Mouse (Mus musculus): ENCODE data around the gene Gm45618.
A peak's percentile ranks its signal among the peaks of the same experiment; 100 is the strongest.
"Not testable (repeated sequence)": the region's sequence is repeated elsewhere in the genome, so short reads cannot be mapped to it uniquely, and the experiment has no call there.

The Gm45618 gene

DNA sequence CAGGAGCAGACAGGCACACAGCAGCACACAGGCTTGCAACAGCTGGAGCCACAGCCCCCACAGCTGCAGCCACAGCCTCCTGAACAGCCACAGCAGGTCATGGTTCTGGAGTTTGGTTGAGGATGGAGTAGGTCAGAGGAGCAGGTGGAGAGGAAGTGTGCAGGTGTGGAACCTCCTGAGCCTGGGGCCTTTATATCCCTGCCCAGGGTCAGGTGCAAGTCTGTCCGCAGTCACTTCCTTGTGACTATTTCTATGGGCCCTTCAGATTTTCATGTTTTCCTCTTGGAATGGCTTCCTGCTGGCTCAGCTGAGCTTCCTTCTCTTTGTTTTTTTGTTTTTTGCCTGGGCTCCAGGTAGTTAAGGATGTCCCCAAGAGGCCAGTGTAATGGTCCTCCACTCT lies at the start of gene Gm45618:
Gene Gm45618, minus strand, starts transcription at position 101 of the 400 bp plus-strand sequence.
- not testable (repeated sequence) for DNase-seq

- DNase-seq = no peak
These were observed 49.3 kb upstream of the Gm45618 start for GRCm38 (mm10) chr7:142169836-142170235.

DNA sequence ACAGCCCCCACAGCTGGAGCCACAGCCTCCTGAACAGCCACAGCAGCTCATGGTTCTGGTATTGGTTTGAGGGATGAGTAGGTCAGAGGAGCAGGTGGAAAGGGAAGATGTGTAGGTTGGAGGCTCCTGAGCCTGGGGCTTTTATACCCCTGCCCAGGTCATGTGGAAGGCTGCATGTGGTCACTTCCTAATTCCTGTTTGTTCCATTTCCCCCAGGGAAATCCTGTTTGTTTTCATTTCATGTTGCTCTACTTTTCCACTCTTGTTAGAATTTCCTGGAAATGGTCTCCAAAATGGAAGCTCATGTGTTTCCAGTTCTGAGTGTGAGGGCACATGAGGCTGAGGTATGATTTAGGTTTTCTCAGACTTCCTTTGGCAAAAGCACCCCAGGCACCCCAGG lies 45.1 kb upstream of the Gm45618 start, which contains the start of gene Gm4553:
Gene Gm4553, minus strand, starts transcription at position 101 of the 400 bp plus-strand sequence.
- not testable (repeated sequence) for DNase-seq

GRCm38 (mm10) chr7:142159366-142159765 lies 38.8 kb upstream of the Gm45618 start:
- no peak for DNase-seq

DNA sequence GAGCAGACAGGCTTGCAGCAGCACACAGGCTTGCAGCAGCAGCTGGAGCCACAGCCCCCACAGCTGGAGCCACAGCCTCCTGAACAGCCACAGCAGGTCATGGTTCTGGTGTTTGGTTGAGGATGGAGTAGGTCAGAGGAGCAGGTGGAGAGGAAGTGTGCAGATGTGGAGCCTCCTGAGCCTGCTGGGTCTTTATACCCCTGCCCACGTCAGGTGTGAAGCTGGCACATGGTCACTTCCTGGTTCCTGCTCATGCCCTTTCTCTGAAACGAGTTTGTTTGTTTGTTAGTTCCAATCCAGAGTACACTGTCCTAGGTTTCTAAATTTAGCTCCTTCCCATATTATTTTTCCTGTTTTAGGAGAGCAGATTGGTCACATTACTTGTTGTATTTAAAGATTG lies 36.5 kb upstream of the Gm45618 start, which contains the start of gene Gm29735:
Gene Gm29735, minus strand, starts transcription at position 101 of the 400 bp plus-strand sequence.
- not testable (repeated sequence) for DNase-seq

DNA sequence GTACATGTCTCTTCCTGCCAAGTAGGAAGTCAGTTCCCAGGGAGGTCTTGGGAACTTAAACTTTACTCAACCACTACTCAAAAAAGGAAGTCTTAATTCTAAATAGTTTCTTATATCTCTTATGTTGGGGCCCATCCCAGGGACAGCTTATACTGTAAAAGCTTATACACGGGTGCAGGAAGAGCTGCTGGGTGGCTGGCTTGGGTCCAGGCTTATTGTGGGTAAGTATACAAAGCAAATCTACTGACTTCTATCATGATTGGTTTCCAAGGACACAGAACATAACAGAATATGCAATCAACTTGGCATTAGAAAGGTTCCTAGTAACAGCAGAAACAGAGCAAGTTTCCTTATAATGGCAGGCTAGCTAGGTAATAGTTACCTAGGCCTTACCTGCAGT lies 34.8 kb upstream of the Gm45618 start:
- DNase-seq = no peak

GRCm38 (mm10) chr7:142152191-142152590 lies 31.7 kb upstream of the Gm45618 start:
- no peak for DNase-seq

DNA sequence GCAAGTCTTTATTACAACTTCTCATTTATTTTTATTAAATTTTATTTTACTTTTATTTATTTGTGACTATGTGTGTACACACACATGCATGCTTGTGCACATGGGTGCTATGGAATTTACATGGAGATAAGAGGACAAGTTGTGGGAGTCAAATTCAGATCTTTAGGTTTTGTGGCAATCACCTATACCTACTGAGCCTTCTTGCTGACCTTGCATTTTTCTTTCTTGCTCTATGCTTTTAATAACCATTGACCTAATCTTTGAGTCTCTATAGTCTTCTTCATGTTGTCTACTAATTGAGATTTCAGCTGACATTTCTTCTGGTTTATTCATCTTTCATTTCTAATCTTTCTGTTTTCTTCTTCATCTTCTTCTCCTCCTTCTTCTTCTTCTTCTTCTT lies 28.1 kb upstream of the Gm45618 start:
- no peak for DNase-seq

GRCm38 (mm10) chr7:142146033-142146432 lies 25.5 kb upstream of the Gm45618 start:
- DNase-seq = peak; percentile 25

DNA sequence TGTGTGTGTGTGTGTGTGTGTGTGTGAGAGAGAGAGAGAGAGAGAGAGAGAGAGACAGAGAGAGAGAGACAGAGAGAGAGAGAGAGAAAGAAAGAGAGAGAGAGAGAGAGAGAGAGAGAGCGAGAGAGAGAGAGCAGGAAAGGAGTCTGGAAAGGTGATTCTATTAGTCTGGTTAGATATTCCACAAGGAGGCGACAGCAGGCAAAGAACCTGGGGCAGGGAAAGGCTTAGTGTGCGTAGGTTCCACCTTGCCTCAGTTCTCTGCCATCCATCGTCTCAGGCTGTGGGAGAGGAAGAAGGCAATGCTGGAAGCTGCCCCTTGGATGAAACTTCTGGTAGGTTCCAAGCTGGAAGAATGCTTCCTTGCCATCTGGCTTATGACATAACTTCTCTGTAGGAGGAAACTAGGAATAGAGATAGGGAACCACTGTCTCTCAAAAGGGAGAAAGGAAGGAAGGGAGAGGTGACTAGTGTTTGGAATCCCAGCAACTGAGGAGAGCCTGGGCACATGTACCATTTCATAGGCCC lies 24.9 kb upstream of the Gm45618 start:
- DNase-seq = no peak

DNA sequence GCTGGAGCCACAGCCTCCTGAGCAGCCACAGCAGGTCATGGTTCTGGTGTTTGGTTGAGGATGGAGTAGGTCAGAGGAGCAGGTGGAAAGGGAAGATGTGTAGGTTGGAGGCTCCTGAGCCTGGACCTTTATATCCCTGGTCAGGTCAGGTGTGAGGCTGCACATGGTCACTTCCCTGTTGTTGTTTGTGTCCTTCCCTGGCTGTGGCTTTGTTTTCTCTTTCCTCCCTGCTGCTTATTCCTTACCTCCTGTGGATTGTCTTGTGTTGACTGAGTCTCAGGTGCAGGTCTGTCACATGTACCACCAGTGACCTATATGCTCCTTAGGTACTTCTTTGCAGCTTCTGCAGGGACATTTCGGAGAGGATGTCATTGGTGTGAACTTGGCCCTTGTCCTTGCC lies 24.0 kb upstream of the Gm45618 start, which contains the start of gene Gm45337:
Gene Gm45337, minus strand, starts transcription at position 101 of the 400 bp plus-strand sequence.
- no peak for DNase-seq

DNA sequence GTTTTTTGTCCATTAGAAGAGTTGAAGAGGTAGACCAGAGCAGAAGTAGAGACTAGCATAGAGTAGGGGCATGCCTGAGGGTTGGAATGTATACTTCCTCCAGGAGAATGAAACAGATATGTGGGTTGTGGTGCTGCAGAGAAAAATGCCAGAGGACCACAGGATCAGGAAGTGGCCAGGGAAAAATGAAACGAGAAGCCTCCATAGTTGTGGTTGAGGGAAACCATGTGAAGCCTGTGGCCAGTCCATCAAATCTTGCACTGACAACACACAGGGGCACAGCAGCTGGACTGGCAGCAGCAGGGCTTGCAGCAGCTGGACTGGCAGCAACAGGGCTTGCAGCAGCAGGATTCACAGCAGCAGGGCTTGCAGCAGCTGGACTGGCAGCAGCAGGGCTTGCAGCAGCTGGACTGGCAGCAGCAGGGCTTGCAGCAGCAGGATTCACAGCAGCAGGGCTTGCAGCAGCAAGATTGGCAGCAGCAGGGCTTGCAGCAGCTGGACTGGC lies 23.0 kb upstream of the Gm45618 start:
- not testable (repeated sequence) for DNase-seq

- no peak for DNase-seq
These were observed 20.2 kb upstream of the Gm45618 start for GRCm38 (mm10) chr7:142140696-142141095.

- DNase-seq = not testable (repeated sequence)
These were observed 15.4 kb upstream of the Gm45618 start, which contains the start of gene Gm39115 for GRCm38 (mm10) chr7:142135934-142136333. Gm39115 (minus strand) TSS chr7:142136034.

DNA sequence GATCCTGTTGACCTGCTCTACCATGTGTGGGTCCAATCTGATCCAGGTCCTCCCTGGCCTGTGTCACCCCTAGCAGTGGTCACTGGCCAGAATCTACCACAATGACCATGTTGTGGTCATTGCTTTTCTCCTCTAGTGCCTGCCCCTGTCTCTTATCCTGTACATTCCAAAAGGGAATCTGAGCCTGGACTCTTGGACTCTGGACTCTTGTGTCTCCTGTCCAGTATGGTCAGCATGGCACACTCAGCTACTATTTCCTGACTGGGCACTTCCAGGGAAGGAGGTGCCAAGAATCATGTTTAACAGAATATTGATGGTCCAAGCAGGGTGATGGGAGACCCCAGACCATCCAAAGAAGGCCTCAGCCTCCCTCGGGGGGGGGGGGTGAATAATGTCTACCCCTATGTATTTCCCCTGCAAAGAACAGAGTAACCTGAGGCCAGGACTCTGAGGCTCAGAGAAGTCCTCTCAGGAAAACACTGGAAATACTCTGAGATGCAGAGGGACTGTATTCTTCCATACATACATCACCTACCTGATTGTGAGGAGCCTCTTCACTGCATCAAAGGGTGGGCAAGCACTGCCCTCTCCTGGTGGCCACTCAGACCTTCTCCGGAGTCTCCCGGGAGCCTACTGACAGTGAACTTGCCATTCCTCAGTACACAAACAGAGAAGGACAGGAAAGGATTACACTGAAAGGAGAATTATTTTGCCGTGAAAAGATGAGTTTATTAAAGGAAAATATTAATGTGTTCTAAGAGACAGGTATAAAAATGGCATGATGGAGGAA lies 13.9 kb upstream of the Gm45618 start:
- DNase-seq = peak; percentile 45

- no peak for DNase-seq
These were observed 8.3 kb upstream of the Gm45618 start for GRCm38 (mm10) chr7:142128843-142129242.

GRCm38 (mm10) chr7:142119632-142120031 lies 897 bp downstream of the Gm45618 start:
- peak; percentile 32 for DNase-seq

DNA sequence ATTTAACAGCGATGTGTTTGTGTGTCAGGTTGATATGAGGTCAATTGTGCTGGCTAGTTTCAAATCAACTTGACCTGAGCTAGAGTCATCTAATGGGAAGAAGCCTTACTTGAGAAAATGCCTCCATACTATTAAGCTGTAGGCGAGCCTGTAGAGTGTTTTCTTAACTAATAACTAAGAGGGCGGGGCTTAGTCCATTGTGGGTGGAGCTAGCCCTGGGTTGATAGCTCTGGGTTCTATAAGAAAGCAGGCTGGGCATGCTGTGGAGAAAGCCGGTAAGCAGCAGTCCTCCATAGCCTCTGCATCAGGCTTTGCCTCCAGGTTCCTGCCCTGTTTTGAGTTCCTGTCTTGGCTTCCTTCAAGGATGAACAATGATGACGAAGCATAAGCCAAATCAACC lies 15.8 kb downstream of the Gm45618 start:
- no peak for DNase-seq

- peak; percentile 85 for DNase-seq
These were observed 22.8 kb downstream of the Gm45618 start for GRCm38 (mm10) chr7:142097776-142098175.

DNA sequence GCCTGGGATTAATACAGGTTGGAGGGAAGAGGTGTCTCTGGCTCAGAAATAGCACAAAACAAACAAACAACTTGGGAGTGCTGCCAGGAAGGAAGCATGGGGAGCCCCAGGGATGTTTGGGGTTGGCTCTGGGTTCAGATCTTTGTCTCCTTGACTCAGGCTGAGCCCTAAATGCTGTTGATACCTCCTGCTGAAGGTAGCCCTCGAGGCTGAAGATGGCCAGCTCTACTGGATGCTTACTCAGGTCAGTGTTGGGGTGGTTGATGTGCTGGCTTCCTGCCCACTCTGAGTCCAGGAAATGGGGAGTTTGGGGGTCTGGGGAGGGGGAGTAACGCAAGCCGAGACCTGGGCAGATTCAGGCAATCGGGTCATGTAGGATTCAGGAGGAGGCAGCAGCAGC lies 23.8 kb downstream of the Gm45618 start:
- DNase-seq = no peak

- DNase-seq = peak; percentile 97
These were observed 25.2 kb downstream of the Gm45618 start, which contains the start of gene Dusp8 for GRCm38 (mm10) chr7:142095183-142095931. Dusp8 (minus strand) TSS chr7:142095843.

DNA sequence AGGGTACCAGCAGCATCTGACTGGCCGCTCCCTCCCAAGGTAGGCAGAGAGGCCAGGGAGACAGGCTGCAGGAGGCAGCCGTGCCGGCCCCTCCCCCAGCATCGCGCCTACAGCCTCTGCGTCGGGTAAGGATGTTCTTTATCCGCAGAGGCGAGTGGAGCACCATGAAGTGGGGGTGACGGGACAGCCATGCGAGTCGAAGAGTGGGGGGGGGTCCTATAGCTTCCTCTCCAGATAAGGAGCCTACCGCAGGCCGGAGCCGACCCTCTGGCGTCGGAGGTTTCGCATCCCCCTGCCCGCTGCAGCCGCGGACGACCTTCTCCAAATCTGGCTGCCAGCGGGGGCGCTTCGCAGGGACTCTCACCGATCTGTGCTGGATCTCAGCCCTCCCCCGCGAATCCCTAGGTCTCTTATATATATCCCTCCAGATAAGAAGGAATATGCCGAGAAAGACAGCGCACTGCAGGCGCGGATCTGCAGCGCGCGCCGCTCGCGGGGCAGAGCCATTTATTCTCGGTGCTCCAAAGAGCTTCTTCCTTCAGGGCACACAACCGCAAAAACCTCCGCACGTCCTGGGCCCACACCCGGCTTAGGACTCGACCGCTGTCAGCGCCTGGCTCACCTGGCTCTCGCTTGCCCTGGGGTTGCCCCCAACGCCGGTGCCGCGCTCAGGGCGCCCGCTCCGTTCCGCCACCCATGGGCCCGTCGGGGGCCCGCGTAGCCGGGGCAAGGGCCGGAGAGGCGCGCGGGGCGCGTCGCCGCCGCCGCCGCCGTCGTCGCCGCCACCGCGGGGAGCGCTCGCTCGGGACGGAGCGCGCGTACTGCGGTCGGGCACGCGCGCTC lies 26.0 kb downstream of the Gm45618 start:
- DNase-seq = peak; percentile 63

Data from right cerebral cortex, postnatal 14 days (tissue).